Mouse (Mus musculus) ES-E14 (cell line): ENCODE results near the gene Aida.

ENCODE experiments used
- CHD2 ChIP-seq: IDR thresholded peaks from 2 replicates; pipeline ENCODE4 v1.6.1; 2014; ENCODE audit warnings: mild to moderate bottlenecking, low read depth, low read length, inconsistent platforms
- HCFC1 ChIP-seq: IDR thresholded peaks from 2 replicates; pipeline ENCODE4 v1.6.1; 2012; ENCODE audit warnings: low read length, inconsistent platforms, borderline replicate concordance; ENCODE audit not compliant: insufficient read depth
- MAFK ChIP-seq: IDR thresholded peaks from 2 replicates; pipeline ENCODE4 v1.6.1; 2014; ENCODE audit warnings: mild to moderate bottlenecking, low read depth, low read length, inconsistent platforms; ENCODE audit not compliant: insufficient read depth
- ZC3H11A ChIP-seq: IDR thresholded peaks from 2 replicates; pipeline ENCODE4 v1.6.1; 2012; ENCODE audit warnings: low read depth, mild to moderate bottlenecking, inconsistent platforms, low read length, borderline replicate concordance

- TF ChIP-seq ZC3H11A (no peak), HCFC1 (no peak), CHD2 (no peak), MAFK (no peak)
Observed at GRCm38 (mm10) chr1:183275763-183276162, 20.6 kb upstream of the Aida start.
